Mouse (Mus musculus): ENCODE results near the gene 4922502D21Rik. TPM values are rescaled to one million over a fixed set of nuclear protein-coding genes. Genes with fewer than 3 reads are reported as not detected.

The 4922502D21Rik gene
- polyA plus RNA-seq (2014; fragmentation: Nextera tagmentation; extraction: Ambion mirVana), result not detected in 2 replicates

DNA sequence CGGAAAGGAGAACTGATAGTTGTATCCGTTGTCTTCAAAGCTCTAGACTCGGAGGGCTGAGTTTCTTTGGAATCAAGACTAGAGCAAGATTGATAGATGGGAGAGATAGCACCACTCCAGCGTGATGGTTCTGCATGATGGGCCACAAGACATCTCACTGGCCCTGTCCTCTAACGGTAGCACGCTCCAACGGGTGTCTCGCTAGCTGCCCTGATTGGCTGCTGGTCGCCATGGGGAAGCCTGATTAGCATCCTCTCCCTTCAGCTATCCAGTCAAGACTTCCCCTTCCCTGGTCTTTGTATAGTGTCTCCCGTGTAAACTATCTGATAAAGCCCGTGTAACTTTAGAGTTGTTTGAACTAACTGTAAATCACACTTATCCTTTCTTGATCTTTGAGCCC lies at the start of gene 4922502D21Rik:
Gene 4922502D21Rik, minus strand, starts transcription at position 187 of the 400 bp plus-strand sequence.
- Histone ChIP-seq H3K36me3 (ENCODE audit: control insufficient read depth, insufficient read depth, low read length) (no peaks in the 10 kb centered on the region), H3K27me3 (ENCODE audit: control insufficient read depth, insufficient read depth, low read length) (no peaks in the 10 kb centered on the region), H3K4me1 (replicated peaks; ENCODE audit: control insufficient read depth, insufficient read depth, low read length) (no peaks in the 10 kb centered on the region), H3K4me3 (ENCODE audit: low read depth, low read length) (no peak within 1 kb of the TSS), H3K9me3 (ENCODE audit: control insufficient read depth, low read length) (no peaks in the 10 kb centered on the region), H3K4me2 (ENCODE audit: low read depth, low read length, severe bottlenecking) (no peak within 1 kb of the TSS), H3K27ac (ENCODE audit: low read depth, low read length) (no peak within 1 kb of the TSS), H3K9ac (ENCODE audit: low read length) (no peak within 1 kb of the TSS)
- 56% methylated on average over 11 of the region's 11 CpGs for WGBS
- ATAC-seq (replicated peaks; ENCODE audit: low FRiP score) (no peak), DNase-seq (ENCODE audit: low spot score) (no peak)

DNA sequence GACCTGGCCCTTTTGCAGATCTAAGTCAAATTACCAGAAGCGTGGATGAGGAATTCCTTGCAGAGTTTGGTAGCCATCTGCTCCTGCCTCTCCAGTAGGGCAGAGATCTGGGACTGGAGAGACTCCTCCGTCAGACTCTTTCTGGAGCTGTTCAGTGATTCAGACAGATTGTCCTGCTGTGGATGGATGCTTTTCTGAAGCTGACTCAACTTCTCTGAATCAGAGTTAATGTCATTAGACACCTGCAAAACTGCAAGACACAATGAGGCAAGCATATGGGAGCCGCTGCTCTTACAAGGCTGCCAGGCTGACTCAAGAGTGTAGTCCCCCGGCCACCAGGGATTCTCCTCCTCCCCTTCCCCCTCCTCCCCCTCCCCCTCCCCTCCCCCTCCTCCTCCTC lies 48.9 kb upstream of the 4922502D21Rik start:
- ATAC-seq (replicated peaks; ENCODE audit: low FRiP score) (no peak), DNase-seq (ENCODE audit: low spot score) (no peak)
- Histone ChIP-seq H3K9me3 (ENCODE audit: control insufficient read depth, low read length) (no peaks in the 10 kb centered on the region), H3K9ac (ENCODE audit: low read length) (no peak overlapping the region), H3K4me2 (ENCODE audit: low read depth, low read length, severe bottlenecking) (no peak overlapping the region), H3K4me3 (ENCODE audit: low read depth, low read length) (no peak overlapping the region), H3K36me3 (ENCODE audit: control insufficient read depth, insufficient read depth, low read length) (no peaks in the 10 kb centered on the region), H3K27ac (ENCODE audit: low read depth, low read length) (no peak overlapping the region), H3K4me1 (replicated peaks; ENCODE audit: control insufficient read depth, insufficient read depth, low read length) (no peaks in the 10 kb centered on the region), H3K27me3 (ENCODE audit: control insufficient read depth, insufficient read depth, low read length) (no peaks in the 10 kb centered on the region)
- WGBS, result 63% methylated on average over 4 of the region's 4 CpGs

DNA sequence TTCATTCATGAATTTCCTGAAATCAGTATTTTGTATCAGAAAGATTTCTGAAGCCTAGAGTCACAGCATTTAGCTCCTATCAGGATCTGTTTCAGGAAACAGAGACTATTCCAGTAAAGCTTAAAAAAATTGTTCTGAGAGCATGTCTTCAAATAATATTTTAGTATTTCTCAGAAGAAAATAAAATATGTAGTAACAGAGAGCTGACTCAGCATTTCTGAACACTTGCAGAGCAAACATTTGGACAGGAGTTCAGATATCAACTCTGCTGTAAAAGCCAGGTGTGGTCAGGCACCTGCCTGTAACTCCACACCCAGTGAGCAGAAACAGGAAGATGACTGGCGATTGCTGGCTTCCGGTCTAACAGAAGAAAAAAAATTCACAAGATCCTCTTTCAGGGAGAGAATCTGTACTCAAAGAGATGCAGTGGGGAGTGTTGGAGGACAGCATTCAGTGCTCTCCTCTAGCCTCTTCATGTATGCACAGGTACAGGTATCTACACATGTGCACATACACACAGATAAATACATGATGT lies 43.4 kb upstream of the 4922502D21Rik start:
- no peak for DNase-seq (ENCODE audit: low spot score)
- no peak overlapping the region for H3K4me2 ChIP-seq (ENCODE audit: low read depth, low read length, severe bottlenecking)
- no peaks in the 10 kb centered on the region for H3K27me3 ChIP-seq (ENCODE audit: control insufficient read depth, insufficient read depth, low read length)
- 92% methylated on average over 2 of the region's 2 CpGs for WGBS
- H3K9me3 ChIP-seq (ENCODE audit: control insufficient read depth, low read length), result no peaks in the 10 kb centered on the region
- no peak overlapping the region for H3K27ac ChIP-seq (ENCODE audit: low read depth, low read length)
- no peak overlapping the region for H3K9ac ChIP-seq (ENCODE audit: low read length)
- H3K36me3 ChIP-seq (ENCODE audit: control insufficient read depth, insufficient read depth, low read length), result no peaks in the 10 kb centered on the region
- H3K4me1 ChIP-seq (replicated peaks; ENCODE audit: control insufficient read depth, insufficient read depth, low read length), result no peaks in the 10 kb centered on the region
- no peak overlapping the region for H3K4me3 ChIP-seq (ENCODE audit: low read depth, low read length)
- ATAC-seq (replicated peaks; ENCODE audit: low FRiP score), result no peak

DNA sequence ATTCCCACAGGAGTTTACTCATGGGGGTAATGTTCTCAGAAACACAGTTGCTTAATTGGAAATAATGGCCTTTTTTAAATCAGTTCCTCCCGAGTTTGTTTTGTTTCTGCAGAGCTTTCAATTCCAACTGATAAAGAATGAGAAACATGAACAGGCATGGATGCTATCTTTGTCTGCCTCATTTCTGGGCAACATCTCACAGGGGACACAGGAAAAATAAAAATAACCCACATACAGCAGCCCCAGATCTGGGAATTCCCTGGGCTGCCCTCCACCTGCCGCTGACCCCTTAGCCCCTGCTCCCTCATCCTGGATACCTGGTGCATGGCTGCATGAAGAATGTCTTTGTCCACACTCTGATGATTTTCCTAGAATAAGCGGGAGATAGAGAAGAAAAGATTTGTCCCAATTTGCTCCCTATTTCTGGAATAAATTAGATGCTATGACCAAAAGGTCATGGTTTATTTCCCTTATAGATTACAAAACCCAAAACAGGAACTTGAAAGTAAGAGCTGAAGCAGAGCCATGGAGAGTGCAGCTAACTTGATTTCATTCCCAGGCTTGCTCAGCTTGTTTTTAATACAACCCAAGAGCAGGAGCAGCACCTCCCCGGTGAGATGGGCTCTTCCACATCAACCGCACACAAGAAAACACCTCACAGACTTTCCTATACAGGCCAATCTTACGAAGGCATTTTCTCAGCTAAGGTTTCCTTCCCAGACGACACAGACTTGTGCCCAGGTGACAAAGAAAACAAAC lies 38.0 kb upstream of the 4922502D21Rik start:
- Histone ChIP-seq H3K4me3 (ENCODE audit: low read depth, low read length) (no peak overlapping the region), H3K27ac (ENCODE audit: low read depth, low read length) (no peak overlapping the region), H3K9me3 (ENCODE audit: control insufficient read depth, low read length) (no peaks in the 10 kb centered on the region), H3K4me1 (replicated peaks; ENCODE audit: control insufficient read depth, insufficient read depth, low read length) (no peaks in the 10 kb centered on the region), H3K4me2 (ENCODE audit: low read depth, low read length, severe bottlenecking) (no peak overlapping the region), H3K27me3 (ENCODE audit: control insufficient read depth, insufficient read depth, low read length) (no peaks in the 10 kb centered on the region), H3K9ac (ENCODE audit: low read length) (no peak overlapping the region), H3K36me3 (ENCODE audit: control insufficient read depth, insufficient read depth, low read length) (no peaks in the 10 kb centered on the region)
- DNase-seq (ENCODE audit: low spot score) (no peak), ATAC-seq (replicated peaks; ENCODE audit: low FRiP score) (no peak)
- WGBS, result 75% methylated on average over 7 of the region's 7 CpGs

DNA sequence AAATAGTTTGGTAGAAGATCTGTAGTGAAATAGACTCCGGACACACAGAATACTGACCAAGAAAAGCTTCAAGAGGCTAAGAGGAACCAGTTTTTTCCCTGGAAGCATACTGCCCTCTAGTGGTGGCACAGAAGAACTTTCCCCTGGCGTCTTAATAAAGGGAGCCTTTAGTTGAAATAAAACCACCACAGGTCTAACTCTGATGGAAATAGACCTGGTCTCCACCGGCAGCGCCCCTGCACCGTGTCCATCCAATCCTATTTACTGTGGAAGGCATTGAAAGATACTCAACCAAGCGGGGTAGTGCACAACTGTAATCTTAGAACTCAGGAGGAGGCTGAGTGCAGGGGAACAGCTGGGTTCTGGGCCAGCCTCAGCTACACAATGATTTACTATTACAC lies 34.4 kb upstream of the 4922502D21Rik start:
- no peak overlapping the region for H3K9ac ChIP-seq (ENCODE audit: low read length)
- H3K4me2 ChIP-seq (ENCODE audit: low read depth, low read length, severe bottlenecking), result no peak overlapping the region
- H3K36me3 ChIP-seq (ENCODE audit: control insufficient read depth, insufficient read depth, low read length), result no peaks in the 10 kb centered on the region
- 22% methylated on average over 6 of the region's 6 CpGs for WGBS
- H3K4me3 ChIP-seq (ENCODE audit: low read depth, low read length), result no peak overlapping the region
- no peaks in the 10 kb centered on the region for H3K4me1 ChIP-seq (replicated peaks; ENCODE audit: control insufficient read depth, insufficient read depth, low read length)
- ATAC-seq (replicated peaks; ENCODE audit: low FRiP score) (peak; percentile 72), DNase-seq (ENCODE audit: low spot score) (no peak)
- H3K9me3 ChIP-seq (ENCODE audit: control insufficient read depth, low read length), result no peaks in the 10 kb centered on the region
- H3K27me3 ChIP-seq (ENCODE audit: control insufficient read depth, insufficient read depth, low read length), result no peaks in the 10 kb centered on the region
- H3K27ac ChIP-seq (ENCODE audit: low read depth, low read length), result no peak overlapping the region

DNA sequence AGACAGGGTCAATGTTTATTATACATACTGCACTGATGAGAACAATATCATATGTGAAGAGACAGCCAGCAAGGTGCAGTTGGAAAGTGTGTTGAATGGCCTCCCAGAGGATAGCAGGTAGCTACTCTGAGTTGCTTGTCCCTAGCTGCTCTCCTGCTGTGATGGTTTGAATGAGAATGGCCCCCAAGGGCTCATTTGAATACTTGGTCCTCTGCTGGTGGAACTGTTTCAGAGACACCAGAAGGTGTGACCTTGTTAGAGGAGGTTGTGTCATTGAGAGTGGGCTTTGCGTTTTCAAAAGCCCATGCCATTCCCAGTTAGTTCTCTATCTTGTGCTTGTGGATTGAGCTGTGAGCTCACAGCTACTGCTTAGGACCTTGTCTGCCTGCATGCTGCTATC lies 32.3 kb upstream of the 4922502D21Rik start:
- Histone ChIP-seq H3K4me2 (ENCODE audit: low read depth, low read length, severe bottlenecking) (no peak overlapping the region), H3K36me3 (ENCODE audit: control insufficient read depth, insufficient read depth, low read length) (no peaks in the 10 kb centered on the region), H3K4me3 (ENCODE audit: low read depth, low read length) (no peak overlapping the region), H3K27ac (ENCODE audit: low read depth, low read length) (no peak overlapping the region), H3K27me3 (ENCODE audit: control insufficient read depth, insufficient read depth, low read length) (no peaks in the 10 kb centered on the region), H3K4me1 (replicated peaks; ENCODE audit: control insufficient read depth, insufficient read depth, low read length) (no peaks in the 10 kb centered on the region), H3K9ac (ENCODE audit: low read length) (no peak overlapping the region), H3K9me3 (ENCODE audit: control insufficient read depth, low read length) (no peaks in the 10 kb centered on the region)
- DNase-seq (ENCODE audit: low spot score), result no peak
- no peak for ATAC-seq (replicated peaks; ENCODE audit: low FRiP score)
- 31% methylated on average over 1 of the region's 1 CpGs for WGBS

DNA sequence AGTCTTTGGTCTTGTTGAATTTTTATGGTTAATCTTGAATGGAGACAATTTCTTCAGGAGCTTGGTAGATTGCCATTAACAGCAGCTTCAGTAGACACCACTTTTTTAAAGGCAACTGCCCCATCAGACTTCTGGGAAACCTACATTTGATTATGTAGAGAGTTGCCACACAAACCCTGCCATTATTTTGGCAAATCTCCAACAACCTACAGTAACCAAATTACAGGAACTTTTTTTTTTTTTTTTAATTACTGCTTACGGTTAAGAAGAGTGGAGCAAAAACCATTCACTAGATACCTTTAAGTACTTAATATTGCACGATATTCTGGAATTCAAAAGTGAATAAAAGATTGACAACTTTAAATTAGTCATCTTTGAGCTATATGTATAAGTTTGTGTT lies 27.9 kb upstream of the 4922502D21Rik start:
- no peak overlapping the region for H3K4me3 ChIP-seq (ENCODE audit: low read depth, low read length)
- H3K9me3 ChIP-seq (ENCODE audit: control insufficient read depth, low read length), result no peaks in the 10 kb centered on the region
- no peak overlapping the region for H3K27ac ChIP-seq (ENCODE audit: low read depth, low read length)
- no peaks in the 10 kb centered on the region for H3K27me3 ChIP-seq (ENCODE audit: control insufficient read depth, insufficient read depth, low read length)
- H3K4me1 ChIP-seq (replicated peaks; ENCODE audit: control insufficient read depth, insufficient read depth, low read length), result no peaks in the 10 kb centered on the region
- no peak overlapping the region for H3K4me2 ChIP-seq (ENCODE audit: low read depth, low read length, severe bottlenecking)
- H3K36me3 ChIP-seq (ENCODE audit: control insufficient read depth, insufficient read depth, low read length), result no peaks in the 10 kb centered on the region
- no peak for DNase-seq (ENCODE audit: low spot score)
- no peak overlapping the region for H3K9ac ChIP-seq (ENCODE audit: low read length)
- WGBS, result 95% methylated on average over 2 of the region's 2 CpGs
- ATAC-seq (replicated peaks; ENCODE audit: low FRiP score), result no peak

DNA sequence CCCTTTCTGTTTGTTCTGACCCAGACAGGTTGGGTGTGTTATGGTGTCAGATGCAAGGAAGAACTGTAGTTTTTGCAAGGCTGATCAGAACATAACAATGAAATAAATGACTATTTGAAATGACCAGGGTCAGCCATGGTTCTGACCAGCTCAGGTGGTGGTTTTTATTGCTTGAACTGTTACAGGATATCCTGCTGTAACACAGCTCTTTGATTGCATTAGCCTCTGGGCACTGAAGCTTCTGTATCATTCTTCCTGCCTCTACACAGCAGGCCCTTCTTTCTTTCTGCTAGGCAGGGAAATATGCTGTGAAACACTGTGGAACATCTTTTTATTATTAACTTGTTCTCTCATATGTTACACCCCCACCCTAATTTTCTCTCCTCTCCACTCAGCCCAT lies 24.8 kb upstream of the 4922502D21Rik start:
- Histone ChIP-seq H3K4me1 (replicated peaks; ENCODE audit: control insufficient read depth, insufficient read depth, low read length) (no peaks in the 10 kb centered on the region), H3K27me3 (ENCODE audit: control insufficient read depth, insufficient read depth, low read length) (no peaks in the 10 kb centered on the region), H3K4me2 (ENCODE audit: low read depth, low read length, severe bottlenecking) (no peak overlapping the region), H3K9ac (ENCODE audit: low read length) (no peak overlapping the region), H3K36me3 (ENCODE audit: control insufficient read depth, insufficient read depth, low read length) (no peaks in the 10 kb centered on the region), H3K9me3 (ENCODE audit: control insufficient read depth, low read length) (no peaks in the 10 kb centered on the region), H3K27ac (ENCODE audit: low read depth, low read length) (no peak overlapping the region), H3K4me3 (ENCODE audit: low read depth, low read length) (no peak overlapping the region)
- no peak for DNase-seq (ENCODE audit: low spot score)
- ATAC-seq (replicated peaks; ENCODE audit: low FRiP score), result no peak

DNA sequence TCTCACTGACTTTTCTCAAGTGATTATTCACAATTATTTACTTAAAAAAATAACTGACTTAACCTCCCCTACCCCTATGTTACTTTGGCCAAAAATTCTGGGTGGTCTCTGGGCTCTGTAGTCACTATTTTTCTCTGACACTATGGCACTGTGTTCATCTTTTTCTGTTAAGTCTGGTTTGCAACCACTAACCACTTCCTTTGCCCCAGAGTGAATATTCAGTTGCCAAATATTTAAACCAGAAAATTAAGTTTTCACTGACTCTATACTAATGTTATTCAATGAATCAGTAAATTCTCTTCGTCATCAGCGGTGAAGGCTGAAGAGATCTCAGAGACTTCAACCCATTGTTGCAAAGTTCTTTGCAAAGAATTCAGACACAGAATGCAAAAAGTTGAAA lies 24.2 kb upstream of the 4922502D21Rik start:
- no peaks in the 10 kb centered on the region for H3K27me3 ChIP-seq (ENCODE audit: control insufficient read depth, insufficient read depth, low read length)
- no peaks in the 10 kb centered on the region for H3K4me1 ChIP-seq (replicated peaks; ENCODE audit: control insufficient read depth, insufficient read depth, low read length)
- no peak overlapping the region for H3K27ac ChIP-seq (ENCODE audit: low read depth, low read length)
- H3K9me3 ChIP-seq (ENCODE audit: control insufficient read depth, low read length), result no peaks in the 10 kb centered on the region
- no peak overlapping the region for H3K4me3 ChIP-seq (ENCODE audit: low read depth, low read length)
- ATAC-seq (replicated peaks; ENCODE audit: low FRiP score) (no peak), DNase-seq (ENCODE audit: low spot score) (no peak)
- 94% methylated on average over 2 of the region's 2 CpGs for WGBS
- H3K4me2 ChIP-seq (ENCODE audit: low read depth, low read length, severe bottlenecking), result no peak overlapping the region
- H3K9ac ChIP-seq (ENCODE audit: low read length), result no peak overlapping the region
- no peaks in the 10 kb centered on the region for H3K36me3 ChIP-seq (ENCODE audit: control insufficient read depth, insufficient read depth, low read length)

All from forebrain, embryonic 11.5 days (tissue).